ENCODE assay signal across 29 mouse cellular contexts in the genomic region with DNA sequence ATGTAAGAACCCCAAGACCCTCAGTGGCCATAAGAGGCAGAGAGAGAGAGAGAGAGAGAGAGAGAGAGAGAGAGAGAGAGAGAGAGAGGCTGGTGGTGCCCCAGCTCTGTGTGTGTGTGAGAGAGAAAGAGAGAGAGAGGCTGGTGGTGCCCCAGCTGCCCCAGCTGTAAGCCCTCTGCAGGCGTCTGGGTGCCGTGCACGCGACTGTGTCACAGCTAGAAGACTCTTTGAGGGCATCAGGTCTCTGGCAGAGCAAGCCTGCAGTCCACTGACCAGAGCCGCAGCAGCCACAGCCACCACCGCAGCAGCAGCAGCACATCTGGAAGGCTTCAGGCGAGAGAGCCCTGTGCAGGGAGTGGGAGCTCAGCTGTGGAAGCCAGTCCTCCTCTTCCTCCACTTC. TPM values are rescaled to one million over a fixed set of nuclear protein-coding genes. Genes with fewer than 3 reads are reported as not detected.
DNase-seq lines count a peak whose midpoint lies in the region; ATAC-seq and TF ChIP-seq lines count a peak whose summit lies in the region.
"Had no signal": no experiment of that assay in that cellular context is flagged by ENCODE, and none has a peak within 500 bp of the region (broad histone marks: within the 10 kb centered on the region; RNA-seq: fewer than 3 reads in every experiment).

No protein-coding gene starts in this region.

- H3K36me3 ChIP-seq in liver, embryonic 11.5 days (ENCODE audit: control insufficient read depth, insufficient read depth, low read length) = no peaks in the 10 kb centered on the region
- no peaks in the 10 kb centered on the region for H3K36me3 ChIP-seq in liver, postnatal 0 days (replicated peaks; ENCODE audit: insufficient read depth, low read length)
- H3K36me3 ChIP-seq in thymus, adult 2 months (ENCODE audit: control insufficient read depth, insufficient read depth, low read length) = no peaks in the 10 kb centered on the region
- H3K36me3 ChIP-seq in limb, embryonic 10.5 days = no peaks in the 10 kb centered on the region
- no peaks in the 10 kb centered on the region for H3K36me3 ChIP-seq in hindbrain, embryonic 12.5 days
- H3K36me3 ChIP-seq: embryonic facial prominence, embryonic 15.5 days; heart, embryonic 13.5 days; hindbrain, embryonic 15.5 days; liver, embryonic 12.5 days; midbrain, embryonic 13.5 days; neural tube, embryonic 15.5 days had no signal

- H3K4me3 ChIP-seq in liver, embryonic 11.5 days (ENCODE audit: low read depth, low read length) = no peak overlapping the region
- H3K4me3 ChIP-seq in liver, postnatal 0 days (ENCODE audit: low read depth, low read length) = no peak overlapping the region
- H3K4me3 ChIP-seq in thymus, adult 2 months (ENCODE audit: control insufficient read depth, insufficient read depth, low read length) = no peak overlapping the region
- no peak overlapping the region for H3K4me3 ChIP-seq in limb, embryonic 10.5 days
- H3K4me3 ChIP-seq in hindbrain, embryonic 12.5 days = no peak overlapping the region
- H3K4me3 ChIP-seq: embryonic facial prominence, embryonic 15.5 days; forebrain, embryonic 13.5 days; heart, embryonic 13.5 days; hindbrain, embryonic 15.5 days; layer of hippocampus, adult 2 months; liver, embryonic 12.5 days; megakaryocyte, embryonic 14.5 days; midbrain, embryonic 13.5 days; neural tube, embryonic 15.5 days had no signal

- TF ChIP-seq CTCF in liver, postnatal 0 days (IDR thresholded peaks at IDR 0.05; ENCODE audit: low read depth) = no peak
- no peak for TF ChIP-seq CTCF in thymus, adult 2 months (IDR thresholded peaks at IDR 0.05; ENCODE audit: borderline replicate concordance, control insufficient read depth, extremely low read depth, insufficient read depth, low read length, poor library complexity)

- H3K4me1 ChIP-seq in liver, embryonic 11.5 days (replicated peaks; ENCODE audit: control insufficient read depth, insufficient read depth, low read length) = no peaks in the 10 kb centered on the region
- no peaks in the 10 kb centered on the region for H3K4me1 ChIP-seq in liver, postnatal 0 days (ENCODE audit: insufficient read depth)
- H3K4me1 ChIP-seq in thymus, adult 2 months (replicated peaks; ENCODE audit: control insufficient read depth, insufficient read depth, low read length) = no peaks in the 10 kb centered on the region
- peaks cover 31% of the 10 kb centered on the region for H3K4me1 ChIP-seq in limb, embryonic 10.5 days
- H3K4me1 ChIP-seq in hindbrain, embryonic 12.5 days = no peaks in the 10 kb centered on the region
- H3K4me1 ChIP-seq: embryonic facial prominence, embryonic 15.5 days; forebrain, embryonic 13.5 days; heart, embryonic 13.5 days; hindbrain, embryonic 15.5 days; liver, embryonic 12.5 days; midbrain, embryonic 13.5 days; neural tube, embryonic 15.5 days had no signal

- no peak overlapping the region for H3K4me2 ChIP-seq in liver, embryonic 11.5 days
- H3K4me2 ChIP-seq in liver, postnatal 0 days (ENCODE audit: low read depth, low read length) = no peak overlapping the region
- H3K4me2 ChIP-seq in hindbrain, embryonic 12.5 days (replicated peaks) = no peak overlapping the region
- H3K4me2 ChIP-seq: embryonic facial prominence, embryonic 15.5 days; forebrain, embryonic 13.5 days; heart, embryonic 13.5 days; hindbrain, embryonic 15.5 days; liver, embryonic 12.5 days; midbrain, embryonic 13.5 days; neural tube, embryonic 15.5 days had no signal

- no peak for ATAC-seq in liver, embryonic 11.5 days (replicated peaks; ENCODE audit: low FRiP score)
- ATAC-seq in liver, postnatal 0 days = no peak
- ATAC-seq in megakaryocyte-erythroid progenitor cell, adult 5-6 weeks (replicated peaks; ENCODE audit: low FRiP score, low TSS enrichment, poor library complexity, severe bottlenecking) = peak; percentile 73; the same call in 1 of the 2 replicates
- no peak for ATAC-seq in erythroid progenitor cell, adult 5-6 weeks (replicated peaks; ENCODE audit: low FRiP score, poor library complexity, severe bottlenecking)
- no peak for ATAC-seq in hindbrain, embryonic 12.5 days (ENCODE audit: low FRiP score)
- ATAC-seq: CD4-positive, CD25-positive, alpha-beta regulatory T cell, adult 4 months; forebrain, embryonic 13.5 days; inflammation-experienced regulatory T-cells, adult 6 months; liver, embryonic 12.5 days; midbrain, embryonic 13.5 days had no signal

- no peaks in the 10 kb centered on the region for H3K27me3 ChIP-seq in liver, embryonic 11.5 days (replicated peaks; ENCODE audit: control insufficient read depth, insufficient read depth, low read length)
- no peaks in the 10 kb centered on the region for H3K27me3 ChIP-seq in liver, postnatal 0 days (ENCODE audit: insufficient read depth, low read length)
- H3K27me3 ChIP-seq in thymus, adult 2 months (ENCODE audit: control insufficient read depth, insufficient read depth, low read length) = no peaks in the 10 kb centered on the region
- no peaks in the 10 kb centered on the region; the same call in 1 of the 2 replicates for H3K27me3 ChIP-seq in limb, embryonic 10.5 days (ENCODE audit: low read depth, poor library complexity, severe bottlenecking)
- no peaks in the 10 kb centered on the region for H3K27me3 ChIP-seq in hindbrain, embryonic 12.5 days
- H3K27me3 ChIP-seq: embryonic facial prominence, embryonic 15.5 days; forebrain, embryonic 13.5 days; heart, embryonic 13.5 days; hindbrain, embryonic 15.5 days; liver, embryonic 12.5 days; midbrain, embryonic 13.5 days; neural tube, embryonic 15.5 days had no signal

- 31% methylated on average over 7 of the region's 7 CpGs for WGBS in liver, embryonic 11.5 days
- WGBS in liver, postnatal 0 days (ENCODE audit: insufficient replicate concordance) = 38% methylated on average over 7 of the region's 7 CpGs
- WGBS in thymus, adult 2 months = 52% methylated on average over 7 of the region's 7 CpGs
- WGBS in limb, embryonic 10.5 days = 31% methylated on average over 7 of the region's 7 CpGs
- WGBS in hindbrain, embryonic 12.5 days = 33% methylated on average over 7 of the region's 7 CpGs

- no peak overlapping the region for H3K27ac ChIP-seq in liver, embryonic 11.5 days (ENCODE audit: low read depth, low read length)
- no peak overlapping the region for H3K27ac ChIP-seq in liver, postnatal 0 days (ENCODE audit: low read depth)
- no peak overlapping the region for H3K27ac ChIP-seq in thymus, adult 2 months (ENCODE audit: control insufficient read depth, insufficient read depth, low read length)
- H3K27ac ChIP-seq in limb, embryonic 10.5 days = peak overlapping the region; percentile 20; the same call in 1 of the 2 replicates
- no peak overlapping the region for H3K27ac ChIP-seq in hindbrain, embryonic 12.5 days
- H3K27ac ChIP-seq: embryonic facial prominence, embryonic 15.5 days; forebrain, embryonic 13.5 days; heart, embryonic 13.5 days; hindbrain, embryonic 15.5 days; layer of hippocampus, adult 2 months; liver, embryonic 12.5 days; midbrain, embryonic 13.5 days; neural tube, embryonic 15.5 days had no signal

- DNase-seq in liver, embryonic 11.5 days (ENCODE audit: low spot score) = peak; percentile 31
- DNase-seq in liver, postnatal 0 days = no peak
- peak; percentile 48 for DNase-seq in thymus, postnatal 4 days
- DNase-seq in thymus, adult 2 months = no peak
- DNase-seq in limb, embryonic 10.5 days (ENCODE audit: low spot score) = peak; percentile 43
- DNase-seq: adrenal gland, postnatal 10 days; cerebellum, adult 8-10 months; cerebellum, postnatal 36 days; gastrocnemius, postnatal 10 days; heart, postnatal 10 days; kidney, adult 11 months; kidney, postnatal 36 days; lung, adult 18-20 months; lung, postnatal 36 days; right cerebral cortex, postnatal 4 days had no signal

- TF ChIP-seq POLR2A in thymus, adult 2 months (IDR thresholded peaks at IDR 0.05; ENCODE audit: control insufficient read depth, extremely low read depth, insufficient read depth, low read length, poor library complexity) = no peak

- no peak overlapping the region for H3K9ac ChIP-seq in liver, embryonic 11.5 days (ENCODE audit: low read depth, low read length)
- no peak overlapping the region for H3K9ac ChIP-seq in liver, postnatal 0 days (replicated peaks)
- no peak overlapping the region for H3K9ac ChIP-seq in hindbrain, embryonic 12.5 days
- H3K9ac ChIP-seq: embryonic facial prominence, embryonic 15.5 days; forebrain, embryonic 13.5 days; heart, embryonic 13.5 days; hindbrain, embryonic 15.5 days; liver, embryonic 12.5 days; midbrain, embryonic 13.5 days; neural tube, embryonic 15.5 days had no signal

- no peaks in the 10 kb centered on the region for H3K9me3 ChIP-seq in liver, embryonic 11.5 days (ENCODE audit: control insufficient read depth, low read length)
- no peaks in the 10 kb centered on the region for H3K9me3 ChIP-seq in liver, postnatal 0 days (ENCODE audit: low read length)
- H3K9me3 ChIP-seq in limb, embryonic 10.5 days (replicated peaks) = no peaks in the 10 kb centered on the region
- H3K9me3 ChIP-seq in hindbrain, embryonic 12.5 days (replicated peaks) = no peaks in the 10 kb centered on the region
- H3K9me3 ChIP-seq: embryonic facial prominence, embryonic 15.5 days; forebrain, embryonic 13.5 days; heart, embryonic 13.5 days; hindbrain, embryonic 15.5 days; liver, embryonic 12.5 days; megakaryocyte, embryonic 14.5 days; midbrain, embryonic 13.5 days; neural tube, embryonic 15.5 days had no signal

- TF ChIP-seq EP300 in liver, postnatal 0 days (IDR thresholded peaks at IDR 0.05; ENCODE audit: low read depth) = no peak

RNA-seq across cellular contexts. Expression of gene Mrps24, which starts 31.2 kb away (rescaled TPM):
- 203 and 204 TPM in 2 replicates for polyA plus RNA-seq in liver, embryonic 11.5 days (2014; fragmentation: Nextera tagmentation; extraction: Ambion mirVana)
- 119 and 122 TPM in 2 replicates for polyA plus RNA-seq in liver, postnatal 0 days (2015; fragmentation: Nextera tagmentation; extraction: Ambion mirVana)
- 217 and 219 TPM in 2 replicates for polyA plus RNA-seq in thymus, adult 2 months (2012; rRNA removed)
- polyA plus RNA-seq in limb, embryonic 10.5 days (2016; fragmentation: Nextera tagmentation; extraction: Ambion mirVana) = 155 and 158 TPM in 2 replicates
- total RNA-seq in megakaryocyte-erythroid progenitor cell, adult 5-6 weeks (2014; fragmentation: Nextera tagmentation) = 128 and 195 TPM in 2 replicates
- total RNA-seq in megakaryocyte-erythroid progenitor cell, adult 5-6 weeks (2017) = 72.1 and 95.9 TPM in 2 replicates
- total RNA-seq in erythroid progenitor cell, adult 5-6 weeks (2015; ENCODE audit: low replicate concordance) = 37.5 and 45.3 TPM in 2 replicates
- 6.3 and 21.7 TPM in 2 replicates for total RNA-seq in erythroid progenitor cell, adult 5-6 weeks (2017; ENCODE audit: low replicate concordance)
- polyA plus RNA-seq in hindbrain, embryonic 12.5 days (2016; fragmentation: Nextera tagmentation; extraction: Ambion mirVana) = 137 and 162 TPM in 2 replicates

Comparison
In these comparisons a context has a peak if more than half of its experiments do, and no peak if none do; other contexts are left out.
1. DNase-seq: peak in liver, embryonic 11.5 days (single experiment), thymus, postnatal 4 days (single experiment) and limb, embryonic 10.5 days (single experiment); none in liver, postnatal 0 days (single experiment) and thymus, adult 2 months (single experiment).